Comparison of ENCODE assay signal across 8 mouse cellular contexts in the genomic region with DNA sequence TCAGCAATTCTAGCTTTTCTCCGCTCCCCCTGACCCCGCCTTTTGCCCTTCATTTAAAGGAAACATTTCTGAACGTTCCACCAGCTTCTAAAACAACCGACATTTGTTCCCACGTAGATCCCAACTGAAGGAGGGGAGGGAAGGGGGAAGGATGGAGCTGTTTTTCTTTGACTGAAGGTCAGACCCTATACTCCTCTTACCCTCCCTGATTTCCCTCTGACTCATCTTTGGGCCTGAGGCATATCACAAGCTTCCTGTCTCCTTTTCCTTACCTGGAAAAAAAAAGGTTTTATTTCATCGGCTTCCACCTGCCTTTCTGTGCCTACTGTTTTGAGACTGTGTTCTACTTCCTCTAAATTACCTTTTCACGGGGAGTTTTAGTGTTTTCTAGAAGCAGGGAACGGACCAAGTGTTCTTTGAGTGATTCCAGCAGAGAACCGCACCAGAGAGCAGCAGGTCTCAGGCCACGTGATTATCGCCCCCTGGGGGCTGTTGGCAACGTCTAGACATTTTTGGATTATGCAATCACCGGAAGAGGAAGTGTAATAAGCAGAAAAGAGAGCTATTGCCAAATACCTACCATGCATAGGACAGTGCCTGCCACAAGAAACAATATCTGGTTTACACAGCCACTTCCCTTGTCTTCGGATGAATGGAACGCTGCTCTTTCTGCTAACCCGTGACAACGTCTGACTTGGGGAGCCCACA.
DNase-seq lines count a peak whose midpoint lies in the region; ATAC-seq lines count a peak whose summit lies in the region.

No protein-coding gene starts in this region.

- whole genome bisulfite sequencing in limb, embryonic 11.5 days: 53% methylated on average over 17 of the region's 17 CpGs
- WGBS in limb, embryonic 10.5 days: 57% methylated on average over 17 of the region's 17 CpGs
- 38% methylated on average over 17 of the region's 17 CpGs for WGBS in kidney, embryonic 15.5 days

- 0 out of 2 replicates have a peak, but pooled peaks cover 4% of the 10 kb centered on the region for H3K4me1 ChIP-seq in limb, embryonic 11.5 days (ENCODE audit: control insufficient read depth, insufficient read depth, low read length)
- H3K4me1 ChIP-seq in limb, embryonic 10.5 days: peaks cover 18% of the 10 kb centered on the region
- H3K4me1 ChIP-seq in kidney, embryonic 15.5 days: peaks cover 13% of the 10 kb centered on the region

- H3K4me3 ChIP-seq in limb, embryonic 11.5 days (ENCODE audit: low read depth, low read length): no peak overlapping the region
- H3K4me3 ChIP-seq in limb, embryonic 10.5 days: no peak overlapping the region
- H3K4me3 ChIP-seq in kidney, embryonic 15.5 days (replicated peaks): no peak overlapping the region

- no peaks in the 10 kb centered on the region for H3K9me3 ChIP-seq in limb, embryonic 11.5 days (ENCODE audit: control insufficient read depth, low read length)
- no peaks in the 10 kb centered on the region for H3K9me3 ChIP-seq in limb, embryonic 10.5 days (replicated peaks)
- H3K9me3 ChIP-seq in kidney, embryonic 15.5 days (replicated peaks): no peaks in the 10 kb centered on the region

- H3K4me2 ChIP-seq in limb, embryonic 11.5 days (ENCODE audit: low read depth, severe bottlenecking): no peak overlapping the region
- H3K4me2 ChIP-seq in kidney, embryonic 15.5 days: peak overlapping the region; percentile 3; the same call in 1 of the 2 replicates

- ATAC-seq in limb, embryonic 11.5 days (ENCODE audit: insufficient number of reproducible peaks, low FRiP score, low TSS enrichment, low read depth): no peak
- 0 out of 2 replicates have a peak, but pooled peaks have one; percentile 49 for ATAC-seq in kidney, embryonic 15.5 days (replicated peaks; ENCODE audit: low FRiP score)

- no peak overlapping the region for H3K9ac ChIP-seq in limb, embryonic 11.5 days (ENCODE audit: low read length)
- no peak overlapping the region for H3K9ac ChIP-seq in kidney, embryonic 15.5 days

- no peak overlapping the region for H3K27ac ChIP-seq in limb, embryonic 11.5 days (replicated peaks; ENCODE audit: low read depth, low read length)
- no peak overlapping the region for H3K27ac ChIP-seq in limb, embryonic 10.5 days
- no peak overlapping the region for H3K27ac ChIP-seq in kidney, embryonic 15.5 days

- H3K27me3 ChIP-seq in limb, embryonic 11.5 days (ENCODE audit: control insufficient read depth, insufficient read depth, low read length): no peaks in the 10 kb centered on the region
- no peaks in the 10 kb centered on the region for H3K27me3 ChIP-seq in limb, embryonic 10.5 days (ENCODE audit: low read depth, poor library complexity, severe bottlenecking)
- H3K27me3 ChIP-seq in kidney, embryonic 15.5 days: no peaks in the 10 kb centered on the region

- DNase-seq in limb, embryonic 11.5 days (ENCODE audit: low spot score): peak; percentile 40
- no peak for DNase-seq in limb, embryonic 10.5 days (ENCODE audit: low spot score)
- peak; percentile 14 for DNase-seq in c-Kit-positive CD71-positive TER-119-positive erythroid progenitor cells, embryonic 14.5 days (ENCODE audit: low spot score)
- peak; percentile 70 to 71 for DNase-seq in heart, adult 9 months (ENCODE audit: low spot score in 2 of 2)
- peak; percentile 77 for DNase-seq in lung, postnatal 36 days
- peak; percentile 46 to 55 for DNase-seq in spleen, postnatal 36 days (ENCODE audit: low spot score in 2 of 2)
- DNase-seq in urinary bladder, postnatal 25 days (ENCODE audit: low spot score): no peak

- no peaks in the 10 kb centered on the region for H3K36me3 ChIP-seq in limb, embryonic 11.5 days (ENCODE audit: control insufficient read depth, insufficient read depth, low read length)
- H3K36me3 ChIP-seq in limb, embryonic 10.5 days: no peaks in the 10 kb centered on the region
- no peaks in the 10 kb centered on the region for H3K36me3 ChIP-seq in kidney, embryonic 15.5 days

Comparison
In these comparisons a context has a peak if more than half of its experiments do, and no peak if none do; other contexts are left out.
1. DNase-seq: peak in limb, embryonic 11.5 days (single experiment), c-Kit-positive CD71-positive TER-119-positive erythroid progenitor cells, embryonic 14.5 days (single experiment), heart, adult 9 months (2 of 2), lung, postnatal 36 days (single experiment) and spleen, postnatal 36 days (2 of 2); none in limb, embryonic 10.5 days (single experiment) and urinary bladder, postnatal 25 days (single experiment).